Mouse (Mus musculus): ENCODE measurements at regions not wholly inside any gene's neighbourhood (a gene's known extent, or its start where the extent isn't known, plus 50 kb on each side); places are given as distances from the start of the nearest gene placed in this dataset.
"Not testable (repeated sequence)": the region's sequence is repeated elsewhere in the genome, so short reads cannot be mapped to it uniquely, and the experiment has no call there.

GRCm38 (mm10) chr16:12699557-12699956 is 409.9 kb upstream of the Ercc4 start:
- DNase-seq (ENCODE audit: low spot score in 2 of 2) = no peak

- no peak for DNase-seq (ENCODE audit: low spot score in 2 of 2)
Observed at GRCm38 (mm10) chr16:12700088-12700487, 409.4 kb upstream of the Ercc4 start.

GRCm38 (mm10) chr16:12703818-12704590 is 405.5 kb upstream of the Ercc4 start:
- no peak for DNase-seq (ENCODE audit: low spot score in 2 of 2)

GRCm38 (mm10) chr16:12706907-12707306 is 402.6 kb upstream of the Ercc4 start:
- DNase-seq (ENCODE audit: low spot score in 2 of 2) = no peak

GRCm38 (mm10) chr16:12721368-12721767 is 388.1 kb upstream of the Ercc4 start:
- not testable (repeated sequence) for DNase-seq (ENCODE audit: low spot score in 2 of 2)

- no peak for DNase-seq (ENCODE audit: low spot score in 2 of 2)
Observed at GRCm38 (mm10) chr16:12726043-12726442, 383.4 kb upstream of the Ercc4 start.

- not testable (repeated sequence) for DNase-seq (ENCODE audit: low spot score in 2 of 2)
Observed at GRCm38 (mm10) chr16:12730167-12730730, 379.2 kb upstream of the Ercc4 start.

GRCm38 (mm10) chr16:12731588-12731987 is 377.9 kb upstream of the Ercc4 start:
- DNase-seq (ENCODE audit: low spot score in 2 of 2) = no peak

- DNase-seq (ENCODE audit: low spot score in 2 of 2) = no peak
Observed at GRCm38 (mm10) chr16:12742472-12742871, 367.0 kb upstream of the Ercc4 start.

GRCm38 (mm10) chr16:12753181-12753580 is 356.3 kb upstream of the Ercc4 start:
- DNase-seq (ENCODE audit: low spot score in 2 of 2) = no peak

GRCm38 (mm10) chr16:12754361-12754760 is 355.1 kb upstream of the Ercc4 start:
- no peak for DNase-seq (ENCODE audit: low spot score in 2 of 2)

- DNase-seq (ENCODE audit: low spot score in 2 of 2) = no peak
Observed at GRCm38 (mm10) chr16:12758594-12758993, 350.9 kb upstream of the Ercc4 start.

GRCm38 (mm10) chr16:12764166-12764565 is 345.3 kb upstream of the Ercc4 start:
- no peak for DNase-seq (ENCODE audit: low spot score in 2 of 2)

GRCm38 (mm10) chr16:12764608-12765007 is 344.9 kb upstream of the Ercc4 start:
- no peak for DNase-seq (ENCODE audit: low spot score in 2 of 2)

- no peak for DNase-seq (ENCODE audit: low spot score in 2 of 2)
Observed at GRCm38 (mm10) chr16:12766846-12767245, 342.6 kb upstream of the Ercc4 start.

- DNase-seq (ENCODE audit: low spot score in 2 of 2) = no peak
Observed at GRCm38 (mm10) chr16:12768161-12768895, 341.2 kb upstream of the Ercc4 start.

GRCm38 (mm10) chr16:12770482-12770881 is 339.0 kb upstream of the Ercc4 start:
- no peak for DNase-seq (ENCODE audit: low spot score in 2 of 2)

GRCm38 (mm10) chr16:12772535-12772934 is 336.9 kb upstream of the Ercc4 start:
- DNase-seq (ENCODE audit: low spot score in 2 of 2) = no peak

- no peak for DNase-seq (ENCODE audit: low spot score in 2 of 2)
Observed at GRCm38 (mm10) chr16:12775876-12776275, 333.6 kb upstream of the Ercc4 start.

GRCm38 (mm10) chr16:12779079-12779478 is 330.4 kb upstream of the Ercc4 start:
- no peak for DNase-seq (ENCODE audit: low spot score in 2 of 2)

GRCm38 (mm10) chr16:12780635-12781034 is 328.8 kb upstream of the Ercc4 start:
- no peak for DNase-seq (ENCODE audit: low spot score in 2 of 2)

- no peak for DNase-seq (ENCODE audit: low spot score in 2 of 2)
Observed at GRCm38 (mm10) chr16:12785828-12786227, 323.7 kb upstream of the Ercc4 start.
